Mouse (Mus musculus): ENCODE data around the gene Astl.
"Not testable (repeated sequence)": the region's sequence is repeated elsewhere in the genome, so short reads cannot be mapped to it uniquely, and the experiment has no call there.

Gene Astl

DNA sequence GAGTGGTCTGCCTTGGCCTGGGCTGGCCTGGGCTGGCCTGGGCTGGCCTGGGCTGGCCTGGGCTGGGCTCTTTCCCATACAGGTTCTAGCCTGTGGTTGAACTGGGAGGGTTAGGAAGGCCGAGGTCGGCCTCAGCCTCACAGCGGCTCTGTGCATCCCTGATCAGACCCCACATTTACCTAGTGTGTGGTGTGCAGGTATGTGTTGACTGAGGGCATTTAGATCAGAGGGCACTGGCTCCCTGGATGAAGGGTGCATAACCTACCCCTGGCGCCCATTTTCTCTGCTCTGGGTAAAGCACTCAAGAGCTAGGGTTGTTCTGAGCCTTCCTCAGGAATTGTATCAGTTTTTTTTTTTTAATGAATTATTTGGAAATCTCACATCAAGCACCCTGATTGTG is at the start of gene Astl:
Astl (plus strand) TSS at position 224 of the 400 bp plus-strand sequence.
- DNase-seq (ENCODE audit: low read depth), result no peak

DNA sequence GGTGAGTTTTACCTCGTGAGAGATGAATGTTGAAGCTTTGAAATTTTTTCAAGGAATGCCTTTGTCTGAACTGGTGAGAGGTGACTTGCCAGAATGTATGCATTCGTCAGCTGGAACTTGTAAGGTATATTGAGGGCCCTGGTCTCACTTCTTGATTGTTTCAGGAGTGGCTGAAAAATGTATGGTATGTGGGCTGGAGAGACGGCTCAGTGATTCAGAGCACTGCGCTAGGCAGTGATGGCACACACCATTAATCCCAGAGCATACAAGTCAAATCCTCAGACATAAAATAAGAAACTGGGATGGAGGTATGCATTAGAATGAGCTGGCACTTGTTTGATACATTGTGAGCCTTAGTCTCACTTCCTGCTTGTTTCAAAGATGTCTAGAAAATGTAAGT is 46.2 kb upstream of the Astl start:
- no peak for DNase-seq (ENCODE audit: low read depth)

DNA sequence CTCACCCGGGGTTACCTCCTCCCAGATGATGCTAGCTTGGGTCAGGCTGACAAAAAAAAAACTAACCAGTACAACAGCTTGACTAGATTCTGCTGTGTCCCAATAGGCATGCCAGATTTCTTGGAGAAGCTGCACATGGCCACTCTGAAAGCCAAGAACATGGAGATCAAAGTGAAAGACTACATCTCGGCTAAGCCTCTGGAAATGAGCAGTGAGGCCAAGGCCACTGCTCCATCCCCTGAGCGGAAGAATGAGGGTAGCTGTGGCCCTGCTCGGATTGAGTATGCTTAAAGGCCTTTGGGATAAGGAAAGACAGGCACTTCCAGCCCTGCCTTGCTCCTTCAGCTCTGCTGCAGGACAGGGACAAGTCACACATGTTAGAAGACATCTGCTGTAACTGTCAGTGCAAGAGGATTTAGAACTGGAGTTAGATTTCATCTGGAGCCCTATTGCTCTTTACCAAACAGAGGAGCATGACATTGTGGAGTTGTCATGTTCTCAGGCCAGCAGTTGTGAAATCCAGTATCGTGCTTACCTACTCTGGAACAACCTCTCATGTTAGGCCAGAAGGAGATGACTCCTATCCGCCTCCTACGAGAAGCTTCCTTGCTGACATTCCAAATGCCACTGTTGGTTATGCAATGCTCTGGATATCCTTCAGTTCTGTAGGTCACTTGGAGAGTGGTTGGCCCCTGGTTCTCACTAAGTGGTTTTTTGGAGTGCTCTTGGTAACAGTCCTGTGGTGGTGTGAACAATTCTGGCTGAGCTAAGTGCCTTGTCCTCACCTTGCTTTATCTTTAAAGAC is 41.2 kb upstream of the Astl start:
- no peak for DNase-seq (ENCODE audit: low read depth)

DNA sequence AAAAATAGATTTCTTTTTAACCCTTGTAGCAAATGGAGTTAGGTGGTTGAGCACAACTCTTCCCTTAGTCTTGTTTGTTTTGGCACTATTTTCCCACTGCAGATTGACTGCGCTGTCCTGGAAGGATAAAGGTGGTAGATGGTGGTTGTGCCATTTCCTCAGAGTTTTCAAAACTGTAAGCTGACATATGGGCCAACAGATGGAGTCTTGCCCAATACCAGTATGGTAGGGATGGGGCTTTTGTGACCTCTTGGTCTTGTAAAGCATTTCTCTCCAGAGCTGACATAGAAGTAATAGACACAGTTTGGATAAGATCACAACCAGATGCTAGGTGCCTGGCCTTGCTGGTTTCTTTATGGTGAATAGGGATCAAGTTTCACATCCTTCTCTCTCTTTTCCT is 40.4 kb upstream of the Astl start:
- DNase-seq (ENCODE audit: low read depth), result no peak

DNA sequence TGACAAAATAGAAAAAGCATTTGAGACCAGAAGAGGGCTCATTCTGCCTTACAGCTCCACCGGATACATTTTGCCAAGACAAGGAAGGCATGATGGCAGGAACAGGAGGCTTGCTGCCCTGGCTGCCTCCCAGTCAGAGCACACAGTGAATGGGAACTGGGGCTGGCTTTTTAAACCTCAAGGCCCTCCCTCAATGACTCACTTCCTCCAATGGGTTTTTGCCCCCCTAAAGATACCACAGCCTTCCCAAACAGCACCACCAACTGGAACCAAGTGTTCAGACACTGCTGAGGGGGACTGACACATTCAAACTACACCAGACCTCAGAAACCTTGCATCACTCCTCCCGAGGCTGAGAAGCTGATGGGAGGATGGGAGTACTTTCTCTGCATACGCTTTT is 37.7 kb upstream of the Astl start:
- peak; percentile 97 for DNase-seq (ENCODE audit: low read depth)

DNA sequence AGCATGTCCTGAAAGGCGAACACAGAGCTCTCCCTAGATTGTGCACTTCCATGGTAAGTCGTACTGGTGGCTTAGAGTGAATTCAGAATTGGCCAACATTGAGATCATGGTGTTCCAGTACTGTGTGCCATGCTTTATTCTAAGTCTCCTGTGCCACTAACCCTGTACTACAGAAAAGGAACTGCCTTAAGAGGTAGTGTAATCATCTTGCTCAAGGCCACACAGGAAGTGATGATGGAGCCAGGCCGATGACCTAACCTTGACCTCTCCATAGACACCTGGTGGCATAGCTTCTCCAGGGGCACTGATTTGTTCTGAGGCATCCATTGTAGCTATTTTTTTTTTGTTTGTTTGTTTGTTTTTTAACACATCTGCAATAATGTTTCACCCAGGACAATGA is 36.6 kb upstream of the Astl start:
- DNase-seq (ENCODE audit: low read depth), result peak; percentile 68

DNA sequence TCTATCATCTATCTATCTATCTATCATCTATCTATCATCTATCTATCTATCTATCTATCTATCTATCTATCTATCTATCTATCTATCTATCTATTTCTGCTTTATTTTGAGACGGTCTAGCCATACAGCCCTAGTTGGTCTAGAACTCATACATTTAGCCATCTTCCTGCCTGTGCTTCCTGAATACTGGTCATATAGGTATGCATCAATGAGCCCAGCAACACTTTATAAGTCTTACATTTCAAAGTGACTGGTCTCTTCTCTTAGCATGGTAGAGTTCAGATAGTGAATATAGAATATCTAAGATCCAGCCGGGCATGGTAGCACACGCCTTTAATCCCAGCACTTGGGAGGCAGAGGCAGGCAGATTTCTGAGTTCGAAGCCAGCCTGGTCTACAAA is 34.2 kb upstream of the Astl start:
- DNase-seq (ENCODE audit: low read depth), result not testable (repeated sequence)

DNA sequence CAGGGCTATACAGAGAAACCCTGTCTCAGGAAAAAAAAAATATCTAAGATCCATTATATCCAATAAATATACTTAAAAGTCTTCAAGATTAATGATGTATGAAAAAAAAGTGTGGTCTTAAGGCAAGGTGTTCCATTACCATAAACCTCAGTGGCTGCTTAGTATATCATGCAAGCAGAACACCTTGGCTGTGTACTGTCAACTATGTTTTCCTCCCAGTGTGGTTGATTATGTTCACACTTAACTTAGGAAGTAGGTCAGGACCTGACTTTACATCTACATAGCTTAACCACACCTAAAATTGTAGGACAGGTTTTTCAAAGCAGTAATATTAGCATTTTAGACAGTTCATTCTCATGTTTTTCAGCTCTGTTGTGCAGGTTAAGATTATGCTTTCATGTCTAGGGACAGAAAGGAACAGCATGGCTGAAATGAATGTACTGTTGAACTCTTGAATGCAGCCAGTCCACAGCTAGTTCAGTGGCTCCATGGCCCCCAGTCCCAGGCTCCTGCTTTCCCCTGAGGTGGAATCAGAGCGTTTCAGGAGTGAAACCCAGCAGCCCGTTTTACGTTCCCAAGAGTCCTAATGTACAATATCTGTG is 33.7 kb upstream of the Astl start:
- no peak for DNase-seq (ENCODE audit: low read depth)

DNA sequence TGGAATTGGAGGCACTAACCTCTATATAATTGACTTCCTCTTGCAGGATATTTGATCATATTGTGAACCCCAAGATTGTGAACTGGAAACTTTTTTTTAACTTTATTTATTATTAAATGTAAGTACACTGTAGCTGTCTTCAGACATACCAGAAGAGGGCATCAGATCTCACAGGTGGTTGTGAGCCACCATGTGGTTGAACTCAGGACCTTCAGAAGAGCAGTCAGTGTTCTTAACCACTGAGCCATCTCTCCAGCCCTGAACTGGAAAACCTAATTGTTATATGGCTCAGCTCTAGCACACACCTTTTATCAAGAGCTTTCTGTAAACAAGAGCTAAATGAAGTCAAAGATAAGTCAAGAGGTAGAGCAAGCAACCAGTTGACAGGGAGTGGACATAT is 32.3 kb upstream of the Astl start:
- peak; percentile 70 for DNase-seq (ENCODE audit: low read depth)

DNA sequence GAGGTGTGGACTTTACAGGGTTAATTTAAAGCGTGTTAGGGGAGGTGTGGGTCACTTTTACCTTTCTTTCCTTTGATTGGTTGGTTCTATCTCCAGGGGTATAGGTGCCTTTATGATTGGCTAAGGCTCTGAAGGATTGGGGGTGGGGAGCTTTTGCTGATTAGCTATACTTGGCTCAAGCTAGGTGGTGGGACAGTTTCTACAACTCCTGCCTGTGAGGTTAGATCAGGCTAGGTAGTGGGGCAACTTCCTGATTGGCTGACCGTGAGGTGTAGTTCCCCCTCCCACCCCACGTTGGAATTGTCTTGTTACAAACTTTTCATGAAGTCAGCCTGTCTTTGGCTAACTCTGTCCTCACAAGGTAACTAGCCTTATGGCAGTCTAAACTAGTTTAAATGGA is 31.3 kb upstream of the Astl start:
- DNase-seq (ENCODE audit: low read depth), result no peak

DNA sequence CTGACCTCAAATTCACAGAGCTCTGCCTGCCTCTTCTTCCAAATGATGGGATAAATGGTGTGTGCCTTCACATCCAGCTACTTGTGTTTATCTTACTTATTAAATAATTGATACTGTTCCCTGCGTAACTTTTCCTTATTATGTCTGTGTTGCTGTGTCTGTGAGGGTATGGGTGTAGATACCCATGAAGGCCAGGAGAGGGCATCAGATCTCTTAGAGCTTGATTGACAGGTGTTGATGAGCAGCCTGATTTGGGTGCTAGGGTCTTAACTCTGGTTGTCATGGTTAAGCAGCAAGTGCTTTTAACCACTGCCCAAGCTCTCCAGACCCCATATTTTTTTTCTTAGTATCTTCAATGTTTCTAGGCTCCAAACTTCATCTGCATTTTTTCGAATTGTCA is 29.8 kb upstream of the Astl start:
- DNase-seq (ENCODE audit: low read depth), result peak; percentile 60

DNA sequence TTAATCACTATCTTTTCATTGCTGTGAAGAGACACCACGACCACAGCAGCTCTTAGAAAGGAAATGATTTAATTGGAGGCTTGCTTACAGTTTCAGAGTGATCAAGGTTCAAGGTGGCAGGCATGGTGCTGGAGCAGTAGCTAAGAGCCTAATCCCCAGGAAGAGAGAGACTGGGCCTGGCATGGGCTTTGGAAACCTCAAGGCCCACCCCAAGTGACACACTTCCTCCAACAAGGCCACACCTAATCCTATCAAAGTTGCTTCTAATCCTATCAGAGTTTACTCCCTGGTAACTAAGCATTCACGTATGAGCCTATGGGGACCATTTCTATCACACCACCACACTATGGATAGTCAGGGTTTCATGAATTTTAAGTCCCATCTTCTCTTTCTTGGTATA is 28.2 kb upstream of the Astl start:
- DNase-seq (ENCODE audit: low read depth), result no peak

DNA sequence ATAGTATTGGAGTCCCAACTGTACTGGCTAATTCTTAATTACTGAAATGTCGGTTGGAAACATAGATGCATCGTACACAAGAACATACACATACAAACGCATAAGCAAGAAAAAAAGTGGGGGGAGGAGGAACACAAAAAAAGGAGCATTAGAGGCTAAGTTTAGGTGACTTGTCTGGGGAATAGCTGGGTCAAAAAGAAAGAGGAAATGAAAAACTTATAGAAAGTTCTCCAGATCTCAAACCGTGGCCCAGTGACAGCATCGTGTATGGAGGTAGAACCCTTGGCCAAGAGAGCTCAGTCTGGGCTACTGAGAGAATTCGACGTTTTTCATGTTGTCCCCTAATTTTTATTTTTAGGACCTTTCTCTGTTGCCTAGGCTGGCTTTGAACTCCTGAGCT is 27.8 kb upstream of the Astl start:
- no peak for DNase-seq (ENCODE audit: low read depth)

DNA sequence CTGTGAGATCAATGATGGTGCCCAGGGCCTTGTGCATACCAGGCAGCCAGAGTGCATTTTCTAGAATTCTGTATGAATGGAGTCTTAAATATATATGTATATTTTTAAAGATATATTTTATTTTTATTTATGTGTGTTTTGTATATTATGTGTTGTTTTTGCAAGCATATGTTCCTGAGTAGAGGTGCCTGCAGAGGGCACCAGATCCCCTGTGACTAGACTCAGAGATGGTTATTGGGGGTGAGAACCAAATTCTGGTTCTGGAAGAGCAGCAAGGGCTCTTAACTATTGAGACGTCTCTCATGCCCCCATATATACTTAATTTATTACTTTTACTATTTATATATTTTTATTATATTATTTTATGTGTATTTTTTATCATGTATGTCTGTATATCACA is 27.2 kb upstream of the Astl start:
- no peak for DNase-seq (ENCODE audit: low read depth)

DNA sequence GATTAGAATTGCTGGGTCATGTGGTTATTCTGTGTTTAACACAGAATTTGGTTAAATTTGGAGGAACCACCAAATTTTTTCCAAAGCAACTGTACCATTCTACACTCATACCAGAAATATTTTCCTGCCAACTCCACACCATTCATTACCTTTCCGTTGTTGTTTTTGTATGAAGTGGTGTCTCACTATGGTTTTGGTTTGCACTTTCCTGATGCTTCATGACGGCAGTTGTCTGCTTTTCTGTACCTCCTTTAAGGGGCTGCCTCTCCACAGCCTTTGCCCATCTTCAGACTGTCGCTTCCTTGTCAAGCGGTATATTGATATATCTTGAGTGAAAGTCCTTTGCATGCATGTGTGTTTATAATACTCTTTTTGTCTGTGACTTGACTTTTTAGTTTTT is 25.6 kb upstream of the Astl start:
- DNase-seq (ENCODE audit: low read depth), result no peak

DNA sequence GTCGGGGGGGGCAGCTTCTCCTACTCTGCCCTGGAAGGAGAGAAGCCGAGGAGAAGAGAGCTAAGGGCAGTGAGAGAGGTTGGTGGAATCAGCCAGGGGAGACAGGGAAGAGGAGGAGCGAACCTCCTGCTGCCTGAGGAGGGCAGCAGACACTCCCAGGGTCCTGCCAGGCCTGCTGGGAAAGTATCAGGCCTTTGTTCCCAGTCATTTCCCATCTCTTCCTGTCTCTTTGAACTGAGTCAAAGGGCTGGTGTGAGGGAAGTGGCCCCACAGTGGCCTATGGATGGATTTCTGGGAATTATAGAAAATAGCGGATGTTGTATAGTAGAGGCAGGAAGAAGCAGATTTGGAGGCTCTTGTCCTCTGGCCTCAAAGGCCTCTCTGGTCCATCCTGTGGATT is 24.6 kb upstream of the Astl start:
- no peak for DNase-seq (ENCODE audit: low read depth)

DNA sequence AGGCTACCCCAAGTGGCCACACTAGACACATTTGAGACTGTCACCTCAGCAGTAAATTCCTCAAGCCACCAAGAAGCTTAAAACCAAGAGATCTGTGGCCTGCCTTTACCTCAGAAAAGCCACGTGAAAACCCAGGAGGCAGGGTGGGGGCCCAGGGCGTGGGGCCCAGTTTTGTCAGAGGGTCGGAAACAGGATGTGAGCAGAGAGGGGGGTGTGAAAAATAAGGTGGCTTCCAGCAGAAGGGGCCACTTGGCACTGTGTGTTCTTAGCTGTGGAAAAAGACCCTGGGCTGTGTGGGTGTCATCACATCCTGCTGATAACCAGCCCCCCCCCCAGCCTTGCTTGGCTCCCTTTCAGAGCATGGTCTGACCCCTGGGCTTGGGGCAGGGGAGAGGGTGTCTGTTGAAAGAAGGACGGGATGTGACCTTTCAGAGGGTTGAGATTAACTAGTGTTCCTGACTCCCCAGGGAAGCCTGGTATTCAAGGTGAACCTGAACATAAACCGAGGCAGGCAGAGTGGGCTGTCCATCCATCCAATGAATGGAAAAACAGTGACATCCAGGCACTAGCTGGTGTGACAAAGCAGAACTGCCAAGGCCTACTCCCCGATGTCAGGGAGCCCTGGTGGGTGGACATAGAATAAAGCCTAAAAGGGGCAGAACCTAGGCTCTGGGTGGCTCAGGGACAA is 23.8 kb upstream of the Astl start:
- DNase-seq (ENCODE audit: low read depth), result peak; percentile 63

DNA sequence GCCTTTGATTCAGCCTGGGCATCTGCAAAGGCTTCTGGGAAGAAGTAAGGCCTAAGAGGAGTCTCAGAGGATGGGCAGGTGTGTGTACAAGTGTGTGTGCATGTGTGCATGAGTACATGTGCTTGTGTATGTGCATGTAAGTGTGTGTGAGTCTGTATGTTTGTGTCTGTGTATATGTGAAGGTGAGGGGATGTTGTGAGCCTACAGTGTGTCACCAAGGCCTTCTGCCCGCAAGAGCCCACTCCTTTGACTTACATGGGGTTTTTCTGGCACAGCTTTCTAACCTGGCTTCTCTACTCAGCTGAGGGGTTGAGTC is 23.3 kb upstream of the Astl start:
- no peak for DNase-seq (ENCODE audit: low read depth)

DNA sequence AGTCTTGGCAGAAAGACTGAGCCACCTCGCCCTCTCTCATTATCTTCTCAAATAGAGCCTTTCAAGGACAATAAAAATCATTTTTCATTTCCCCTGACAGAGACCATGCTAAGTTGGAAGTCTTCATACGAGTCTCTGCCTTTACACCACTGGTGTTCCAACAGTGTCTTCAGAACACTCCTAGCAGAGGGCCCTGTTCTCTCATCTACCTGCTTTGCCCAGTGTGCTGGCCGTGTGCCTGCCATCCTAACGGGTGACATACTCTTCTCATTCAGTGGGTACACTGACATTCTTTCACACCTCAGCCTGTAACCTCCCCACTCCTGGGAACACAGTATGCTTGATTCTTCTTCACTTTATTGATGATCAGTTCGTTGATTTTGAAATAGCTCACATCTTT is 22.0 kb upstream of the Astl start:
- no peak for DNase-seq (ENCODE audit: low read depth)

DNA sequence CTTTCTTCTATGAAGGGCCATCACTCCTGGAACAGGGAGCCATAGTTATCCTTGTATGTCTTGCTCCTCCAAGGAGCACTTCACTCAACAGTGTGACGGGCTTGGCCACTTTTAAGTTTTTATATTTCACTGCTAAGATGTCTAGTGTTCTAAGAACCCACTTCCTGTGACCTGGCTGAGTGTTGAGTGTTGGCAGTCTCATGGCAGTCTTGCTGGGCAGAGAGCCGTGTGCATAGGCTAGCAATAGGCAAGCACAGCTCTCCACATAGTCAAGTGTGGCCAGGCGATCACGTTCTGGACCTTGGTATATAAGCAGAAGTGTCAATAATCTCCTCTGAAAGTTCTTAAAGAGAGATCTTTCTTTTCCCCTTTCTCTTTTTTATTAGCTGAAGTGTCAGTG is 20.3 kb upstream of the Astl start:
- no peak for DNase-seq (ENCODE audit: low read depth)

DNA sequence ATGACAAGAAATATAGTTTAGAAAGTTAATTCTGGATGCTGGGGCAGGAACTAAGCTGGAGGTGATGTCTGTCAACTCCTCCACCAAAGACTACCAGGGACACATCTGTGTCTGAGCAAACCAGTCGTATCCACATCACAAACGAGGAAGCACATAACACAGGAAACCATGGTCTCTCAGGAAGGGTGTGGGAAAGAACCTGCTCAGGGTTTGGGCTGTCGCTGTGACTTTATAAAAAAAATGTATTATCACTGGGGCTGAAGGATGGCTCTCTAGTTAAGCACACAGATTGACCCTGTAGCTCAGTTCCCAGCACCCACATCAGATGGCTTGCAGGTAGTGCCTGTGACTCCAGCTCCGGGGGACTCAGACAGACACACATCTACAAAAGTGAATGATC is 19.4 kb upstream of the Astl start:
- no peak for DNase-seq (ENCODE audit: low read depth)

DNA sequence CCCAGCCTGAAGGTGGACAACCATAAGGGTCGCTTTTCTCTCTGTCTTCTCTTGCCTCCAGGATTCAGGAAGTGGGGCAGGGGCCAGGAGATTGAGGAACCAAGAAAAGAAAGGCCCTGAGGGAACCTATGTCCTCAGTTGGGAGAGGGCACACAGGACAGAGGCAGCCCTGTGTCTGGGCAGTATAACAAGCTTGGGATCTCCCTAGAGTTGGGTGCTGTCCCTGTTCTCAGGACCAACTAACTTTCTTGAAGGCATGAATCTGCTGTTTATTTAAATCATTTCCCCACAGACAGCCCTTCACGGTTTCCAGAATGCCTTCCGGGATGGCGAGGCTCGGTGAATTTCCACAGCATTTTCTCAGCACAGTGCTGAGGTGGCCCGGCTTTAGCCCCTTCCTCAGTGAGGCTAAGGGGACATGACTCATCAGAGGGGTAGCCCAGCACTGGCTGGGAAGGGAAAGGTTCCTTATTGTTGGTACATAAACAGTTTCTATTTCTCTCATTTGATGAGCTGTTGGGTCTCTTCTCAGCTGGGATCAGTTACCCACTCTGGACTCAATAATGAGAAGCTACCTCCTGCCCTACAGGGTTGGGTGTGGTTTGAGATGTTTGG is 15.7 kb upstream of the Astl start:
- no peak for DNase-seq (ENCODE audit: low read depth)

DNA sequence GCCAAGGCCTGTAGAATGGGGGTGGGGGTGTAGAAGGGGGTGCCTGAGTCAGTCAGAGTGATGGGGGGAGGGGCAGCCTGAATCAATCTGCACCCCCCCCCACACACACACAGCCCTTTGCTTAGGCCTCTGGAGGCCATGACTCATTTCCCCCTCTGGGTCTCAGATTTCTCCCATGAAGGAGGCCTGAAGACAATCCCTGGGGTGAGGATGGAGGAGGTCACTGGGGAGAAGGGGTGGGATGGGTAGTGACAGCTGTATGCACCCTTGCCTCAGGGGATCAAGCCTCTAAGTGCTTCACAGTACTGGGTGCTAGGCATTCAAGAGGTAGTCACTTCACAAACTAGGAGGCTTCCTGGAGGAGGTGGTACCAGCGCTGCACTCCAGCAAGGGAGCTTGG is 14.8 kb upstream of the Astl start:
- DNase-seq (ENCODE audit: low read depth), result peak; percentile 89

Measured in 416B (cell line).